In the genomic region with DNA sequence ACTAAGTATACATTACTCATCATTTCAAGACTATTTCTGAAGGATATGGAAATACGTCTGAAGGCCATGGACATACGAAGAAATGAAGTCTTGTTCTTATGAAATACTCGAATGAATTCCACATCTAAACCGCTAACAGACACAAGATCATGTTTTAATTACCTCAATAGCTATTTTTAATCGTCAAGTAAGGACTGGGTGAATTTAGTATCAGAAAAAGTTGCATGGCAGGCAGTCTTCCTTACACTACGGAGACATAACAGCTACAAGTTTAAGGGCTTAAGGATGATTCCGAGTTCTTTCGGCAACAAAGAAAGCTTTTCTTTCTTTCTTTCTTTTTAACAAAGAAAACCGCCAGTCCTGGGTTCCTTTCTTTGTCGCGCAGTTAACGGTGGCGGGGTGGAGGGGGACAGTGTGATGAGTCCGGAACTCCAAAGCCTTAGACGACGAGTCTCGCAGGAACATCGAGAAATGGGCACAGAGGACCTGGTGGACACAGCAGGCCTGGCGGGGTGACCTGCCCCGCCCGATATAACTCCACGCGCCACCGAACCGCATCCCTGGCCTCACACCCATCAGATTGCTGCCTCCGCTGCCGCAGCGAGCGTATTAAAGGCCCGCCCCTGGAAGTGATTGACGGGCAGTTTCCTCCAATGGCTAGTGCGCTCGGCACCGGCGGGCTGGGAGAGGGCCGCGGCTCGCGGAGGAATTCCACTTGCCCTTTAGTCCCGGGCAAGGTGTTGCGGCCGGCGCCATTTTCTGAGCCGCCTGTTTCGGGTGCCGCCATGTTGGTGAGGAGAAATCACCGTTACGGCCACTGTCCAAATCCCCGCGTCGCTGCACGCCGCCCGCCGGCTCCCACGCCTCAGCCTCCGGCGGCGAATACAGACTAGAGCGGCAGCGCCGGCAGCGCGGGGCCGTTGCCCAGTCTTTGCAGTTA, we compare ENCODE assay signal across 7 mouse cellular contexts. TPM values are rescaled to one million over a fixed set of nuclear protein-coding genes. Genes with fewer than 3 reads are reported as not detected.
DNase-seq lines count a peak whose midpoint lies in the region; ATAC-seq and TF ChIP-seq lines count a peak whose summit lies in the region.

A gene (plus strand): TSS at position 762 of the 940 bp plus-strand sequence.

- WGBS in embryonic facial prominence, embryonic 12.5 days = 1% methylated on average over 65 of the region's 65 CpGs
- WGBS in kidney, adult 2 months = under 1% methylated on average over 65 of the region's 65 CpGs
- 1% methylated on average over 65 of the region's 65 CpGs for WGBS in limb, embryonic 12.5 days
- under 1% methylated on average over 65 of the region's 65 CpGs for WGBS in midbrain, embryonic 15.5 days
- WGBS in spleen, adult 2 months = under 1% methylated on average over 65 of the region's 65 CpGs

- ATAC-seq in embryonic facial prominence, embryonic 12.5 days (ENCODE audit: insufficient number of reproducible peaks, insufficient read depth, low FRiP score, low TSS enrichment) = peak; percentile 97
- ATAC-seq in limb, embryonic 12.5 days (ENCODE audit: insufficient number of reproducible peaks, insufficient read depth, low FRiP score, low TSS enrichment, low read depth) = peak; percentile 96
- peak; percentile 98 for ATAC-seq in midbrain, embryonic 15.5 days (replicated peaks)

- H3K4me1 ChIP-seq in embryonic facial prominence, embryonic 12.5 days = peaks cover 7% of the 10 kb centered on the region; the same call in 1 of the 2 replicates
- H3K4me1 ChIP-seq in kidney, adult 2 months (ENCODE audit: control insufficient read depth, insufficient read depth, low read length) = peaks cover 4% of the 10 kb centered on the region; the same call in 1 of the 2 replicates
- peaks cover 8% of the 10 kb centered on the region for H3K4me1 ChIP-seq in limb, embryonic 12.5 days (replicated peaks)
- H3K4me1 ChIP-seq in midbrain, embryonic 15.5 days = peaks cover 12% of the 10 kb centered on the region
- no peaks in the 10 kb centered on the region for H3K4me1 ChIP-seq in spleen, adult 2 months (ENCODE audit: control insufficient read depth, insufficient read depth, insufficient read length)

- H3K27me3 ChIP-seq in embryonic facial prominence, embryonic 12.5 days = no peaks in the 10 kb centered on the region
- no peaks in the 10 kb centered on the region for H3K27me3 ChIP-seq in kidney, adult 2 months (replicated peaks; ENCODE audit: control insufficient read depth, insufficient read depth, low read length)
- H3K27me3 ChIP-seq in limb, embryonic 12.5 days = no peaks in the 10 kb centered on the region
- H3K27me3 ChIP-seq in midbrain, embryonic 15.5 days (replicated peaks) = no peaks in the 10 kb centered on the region
- no peaks in the 10 kb centered on the region for H3K27me3 ChIP-seq in spleen, adult 2 months (ENCODE audit: control insufficient read depth, insufficient read depth, low read length)

- H3K4me3 ChIP-seq in embryonic facial prominence, embryonic 12.5 days = peak within 1 kb of the TSS; percentile 84
- H3K4me3 ChIP-seq in kidney, adult 2 months (ENCODE audit: insufficient read depth, low read depth, low read length) = peak within 1 kb of the TSS; percentile 92
- H3K4me3 ChIP-seq in limb, embryonic 12.5 days (replicated peaks) = peak within 1 kb of the TSS; percentile 83
- H3K4me3 ChIP-seq in midbrain, embryonic 15.5 days = peak within 1 kb of the TSS; percentile 66
- peak within 1 kb of the TSS; percentile 97 for H3K4me3 ChIP-seq in spleen, adult 2 months (ENCODE audit: extremely low read depth, insufficient read depth, insufficient read length)

- no peak for TF ChIP-seq CTCF in kidney, adult 2 months (conservative IDR thresholded peaks at IDR 0.05; ENCODE audit: insufficient read depth, insufficient read length, low read depth, low read length)
- no peak for TF ChIP-seq CTCF in spleen, adult 2 months (IDR thresholded peaks at IDR 0.05; ENCODE audit: extremely low read depth, insufficient read depth, insufficient read length, insufficient replicate concordance)

- peak within 1 kb of the TSS; percentile 50 for H3K4me2 ChIP-seq in embryonic facial prominence, embryonic 12.5 days (replicated peaks)
- peak within 1 kb of the TSS; percentile 61 for H3K4me2 ChIP-seq in limb, embryonic 12.5 days
- H3K4me2 ChIP-seq in midbrain, embryonic 15.5 days = peak within 1 kb of the TSS; percentile 48

- H3K27ac ChIP-seq in embryonic facial prominence, embryonic 12.5 days = peak within 1 kb of the TSS; percentile 100
- peak within 1 kb of the TSS; percentile 100 for H3K27ac ChIP-seq in kidney, adult 2 months (ENCODE audit: insufficient read depth, low read depth, low read length)
- peak within 1 kb of the TSS; percentile 100 for H3K27ac ChIP-seq in limb, embryonic 12.5 days
- H3K27ac ChIP-seq in midbrain, embryonic 15.5 days = peak within 1 kb of the TSS; percentile 100
- H3K27ac ChIP-seq in spleen, adult 2 months (ENCODE audit: insufficient read depth, low read length) = peak within 1 kb of the TSS; percentile 100

- TF ChIP-seq POLR2A in kidney, adult 2 months (IDR thresholded peaks at IDR 0.05; ENCODE audit: low read depth, low read length) = peak; percentile 91
- peak; percentile 77 for TF ChIP-seq POLR2A in spleen, adult 2 months (IDR thresholded peaks at IDR 0.05; ENCODE audit: low read depth, low read length)

- H3K36me3 ChIP-seq in embryonic facial prominence, embryonic 12.5 days = no peaks in the 10 kb centered on the region
- H3K36me3 ChIP-seq in kidney, adult 2 months (ENCODE audit: control insufficient read depth, insufficient read depth, low read length) = no peaks in the 10 kb centered on the region
- no peaks in the 10 kb centered on the region for H3K36me3 ChIP-seq in limb, embryonic 12.5 days
- H3K36me3 ChIP-seq in midbrain, embryonic 15.5 days (replicated peaks) = no peaks in the 10 kb centered on the region
- no peaks in the 10 kb centered on the region for H3K36me3 ChIP-seq in spleen, adult 2 months (ENCODE audit: control insufficient read depth, insufficient read depth, low read length)

- no peaks in the 10 kb centered on the region for H3K9me3 ChIP-seq in embryonic facial prominence, embryonic 12.5 days
- no peaks in the 10 kb centered on the region for H3K9me3 ChIP-seq in limb, embryonic 12.5 days
- H3K9me3 ChIP-seq in midbrain, embryonic 15.5 days = no peaks in the 10 kb centered on the region

- peak; percentile 98 for DNase-seq in adrenal gland, postnatal 25 days
- peak; percentile 99 for DNase-seq in heart, adult 18-20 months
- peak; percentile 99 for DNase-seq in kidney, adult 2 months
- DNase-seq in spleen, adult 2 months (ENCODE audit: low read depth in 1 of 2, low spot score in 2 of 2) = peak; percentile 96 to 97

- H3K9ac ChIP-seq in embryonic facial prominence, embryonic 12.5 days = peak within 1 kb of the TSS; percentile 98
- peak within 1 kb of the TSS; percentile 99 for H3K9ac ChIP-seq in limb, embryonic 12.5 days (replicated peaks)
- H3K9ac ChIP-seq in midbrain, embryonic 15.5 days = peak within 1 kb of the TSS; percentile 94

RNA-seq across cellular contexts. Expression of the gene that starts here (rescaled TPM):
- 6.5 and 9.9 TPM in 2 replicates for total RNA-seq in adrenal gland, postnatal 25 days (2021)
- 2.9 and 3.3 TPM in 2 replicates for polyA plus RNA-seq in embryonic facial prominence, embryonic 12.5 days (2016; fragmentation: Nextera tagmentation; extraction: Ambion mirVana)
- total RNA-seq in heart, adult 18-20 months (2021) = 1 to 10 TPM; 2.6 to 4.8 TPM
- polyA plus RNA-seq in kidney, adult 2 months (2012; rRNA removed) = 1.0 and 1.2 TPM in 2 replicates
- polyA plus RNA-seq in limb, embryonic 12.5 days (2016; fragmentation: Nextera tagmentation; extraction: Ambion mirVana) = 2.8 and 3.5 TPM in 2 replicates
- 4.2 and 4.3 TPM in 2 replicates for polyA plus RNA-seq in midbrain, embryonic 15.5 days (2015; fragmentation: Nextera tagmentation; extraction: Ambion mirVana)
- 1.4 TPM in 2 replicates for polyA plus RNA-seq in spleen, adult 2 months (2012; rRNA removed)

Comparison
In these comparisons a context has a peak if more than half of its experiments do, and no peak if none do; other contexts are left out.
1. Peak in every context shown above with its lines: DNase-seq, ATAC-seq, H3K4me3 ChIP-seq and H3K27ac ChIP-seq.